Mouse (Mus musculus): ENCODE measurements around the gene Olfr982. TPM values are rescaled to one million over a fixed set of nuclear protein-coding genes. Genes with fewer than 3 reads are reported as not detected.

Olfr982 gene
- polyA plus RNA-seq (2015; fragmentation: Nextera tagmentation; extraction: Ambion mirVana): not detected in 2 replicates

GRCm38 (mm10) chr9:40073529-40073928 is at the start of gene Olfr982:
TSS of gene Olfr982 (plus strand) at chr9:40073829.
- WGBS: 77% methylated on average over 2 of the region's 2 CpGs
- no peak within 1 kb of the TSS for H3K9ac ChIP-seq (ENCODE audit: low read length)
- no peak within 1 kb of the TSS for H3K4me2 ChIP-seq (ENCODE audit: low read depth, low read length)
- no peak for ATAC-seq (ENCODE audit: low read depth)
- no peaks in the 10 kb centered on the region for H3K36me3 ChIP-seq (ENCODE audit: control insufficient read depth, insufficient read depth, low read length)
- no peaks in the 10 kb centered on the region for H3K4me1 ChIP-seq (replicated peaks; ENCODE audit: control insufficient read depth, insufficient read depth, low read length)
- no peaks in the 10 kb centered on the region for H3K9me3 ChIP-seq (ENCODE audit: control insufficient read depth, low read length)
- H3K27ac ChIP-seq (ENCODE audit: low read length): no peak within 1 kb of the TSS
- no peaks in the 10 kb centered on the region for H3K27me3 ChIP-seq (ENCODE audit: control insufficient read depth, insufficient read depth, low read depth, low read length)
- H3K4me3 ChIP-seq (ENCODE audit: low read length): no peak within 1 kb of the TSS

DNA sequence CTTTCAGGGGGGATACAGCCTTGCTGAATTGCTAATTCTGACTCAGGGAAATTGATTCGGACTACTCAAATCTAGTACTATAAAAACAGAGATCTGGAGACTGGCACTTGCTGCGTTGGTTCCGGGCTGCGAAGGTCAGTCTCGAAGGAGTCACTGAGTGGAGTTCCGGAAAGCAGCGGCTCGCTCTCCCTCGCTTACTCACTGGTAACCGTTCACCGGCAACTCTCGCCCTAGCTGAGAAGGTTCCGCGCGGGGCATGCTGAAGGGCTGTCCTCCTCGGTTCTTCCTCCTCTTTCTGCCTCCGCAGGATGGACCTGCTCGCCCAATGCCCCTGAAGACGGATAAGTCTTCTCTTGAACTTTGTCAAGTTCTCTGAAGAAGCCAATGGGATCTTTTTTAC is 23.5 kb upstream of the Olfr982 start:
- Histone ChIP-seq H3K36me3 (ENCODE audit: control insufficient read depth, insufficient read depth, low read length) (no peaks in the 10 kb centered on the region), H3K4me3 (ENCODE audit: low read length) (no peak overlapping the region), H3K9me3 (ENCODE audit: control insufficient read depth, low read length) (no peaks in the 10 kb centered on the region), H3K4me1 (replicated peaks; ENCODE audit: control insufficient read depth, insufficient read depth, low read length) (no peaks in the 10 kb centered on the region), H3K27ac (ENCODE audit: low read length) (no peak overlapping the region), H3K9ac (ENCODE audit: low read length) (no peak overlapping the region), H3K4me2 (ENCODE audit: low read depth, low read length) (no peak overlapping the region), H3K27me3 (ENCODE audit: control insufficient read depth, insufficient read depth, low read depth, low read length) (no peaks in the 10 kb centered on the region)
- ATAC-seq (ENCODE audit: low read depth): no peak
- WGBS: 92% methylated on average over 19 of the region's 19 CpGs

- Histone ChIP-seq H3K9ac (ENCODE audit: low read length) (no peak within 1 kb of the TSS), H3K27me3 (ENCODE audit: control insufficient read depth, insufficient read depth, low read depth, low read length) (no peaks in the 10 kb centered on the region), H3K9me3 (ENCODE audit: control insufficient read depth, low read length) (no peaks in the 10 kb centered on the region), H3K36me3 (ENCODE audit: control insufficient read depth, insufficient read depth, low read length) (no peaks in the 10 kb centered on the region), H3K4me2 (ENCODE audit: low read depth, low read length) (no peak within 1 kb of the TSS), H3K4me3 (ENCODE audit: low read length) (no peak within 1 kb of the TSS), H3K4me1 (replicated peaks; ENCODE audit: control insufficient read depth, insufficient read depth, low read length) (no peaks in the 10 kb centered on the region), H3K27ac (ENCODE audit: low read length) (no peak within 1 kb of the TSS)
- ATAC-seq (ENCODE audit: low read depth): no peak
- 77% methylated on average over 2 of the region's 2 CpGs for WGBS
Measured at GRCm38 (mm10) chr9:40093495-40093894, 19.9 kb downstream of the Olfr982 start, which contains the start of gene Olfr983. TSS of gene Olfr983 (minus strand) at chr9:40093595.

DNA sequence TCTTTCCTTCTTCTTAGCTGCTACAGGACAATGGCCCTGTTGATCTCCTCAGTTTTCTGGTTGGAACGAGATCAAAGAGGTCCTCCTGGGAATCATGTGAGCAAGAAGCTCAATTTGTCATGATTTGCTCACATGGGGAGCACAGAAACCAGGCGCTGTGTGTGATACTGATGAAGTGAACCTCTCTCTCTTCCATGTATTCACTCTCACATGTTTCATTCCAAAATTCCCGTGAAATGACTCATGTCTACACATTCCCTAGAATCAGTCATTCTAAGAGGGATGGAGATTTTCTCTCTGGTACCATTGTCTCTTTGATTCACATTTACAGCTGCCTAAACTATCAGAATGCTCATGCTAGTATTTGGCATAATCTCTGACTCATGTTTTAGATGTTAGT is 21.1 kb downstream of the Olfr982 start:
- no peaks in the 10 kb centered on the region for H3K36me3 ChIP-seq (ENCODE audit: control insufficient read depth, insufficient read depth, low read length)
- no peak overlapping the region for H3K4me3 ChIP-seq (ENCODE audit: low read length)
- no peak overlapping the region for H3K27ac ChIP-seq (ENCODE audit: low read length)
- H3K9me3 ChIP-seq (ENCODE audit: control insufficient read depth, low read length): no peaks in the 10 kb centered on the region
- H3K4me1 ChIP-seq (replicated peaks; ENCODE audit: control insufficient read depth, insufficient read depth, low read length): no peaks in the 10 kb centered on the region
- no peak overlapping the region for H3K9ac ChIP-seq (ENCODE audit: low read length)
- 59% methylated on average over 3 of the region's 3 CpGs for WGBS
- no peak overlapping the region for H3K4me2 ChIP-seq (ENCODE audit: low read depth, low read length)
- no peaks in the 10 kb centered on the region for H3K27me3 ChIP-seq (ENCODE audit: control insufficient read depth, insufficient read depth, low read depth, low read length)
- no peak for ATAC-seq (ENCODE audit: low read depth)

- Histone ChIP-seq H3K27ac (ENCODE audit: low read length) (no peak within 1 kb of the TSS), H3K4me2 (ENCODE audit: low read depth, low read length) (no peak within 1 kb of the TSS), H3K36me3 (ENCODE audit: control insufficient read depth, insufficient read depth, low read length) (no peaks in the 10 kb centered on the region), H3K9me3 (ENCODE audit: control insufficient read depth, low read length) (no peaks in the 10 kb centered on the region), H3K27me3 (ENCODE audit: control insufficient read depth, insufficient read depth, low read depth, low read length) (no peaks in the 10 kb centered on the region), H3K4me3 (ENCODE audit: low read length) (no peak within 1 kb of the TSS), H3K4me1 (replicated peaks; ENCODE audit: control insufficient read depth, insufficient read depth, low read length) (no peaks in the 10 kb centered on the region), H3K9ac (ENCODE audit: low read length) (no peak within 1 kb of the TSS)
- ATAC-seq (ENCODE audit: low read depth): no peak
- WGBS: 75% methylated on average over 2 of the region's 2 CpGs
Measured at GRCm38 (mm10) chr9:40114106-40114505, 40.5 kb downstream of the Olfr982 start, which contains the start of gene Olfr984. TSS of gene Olfr984 (minus strand) at chr9:40114206.

DNA sequence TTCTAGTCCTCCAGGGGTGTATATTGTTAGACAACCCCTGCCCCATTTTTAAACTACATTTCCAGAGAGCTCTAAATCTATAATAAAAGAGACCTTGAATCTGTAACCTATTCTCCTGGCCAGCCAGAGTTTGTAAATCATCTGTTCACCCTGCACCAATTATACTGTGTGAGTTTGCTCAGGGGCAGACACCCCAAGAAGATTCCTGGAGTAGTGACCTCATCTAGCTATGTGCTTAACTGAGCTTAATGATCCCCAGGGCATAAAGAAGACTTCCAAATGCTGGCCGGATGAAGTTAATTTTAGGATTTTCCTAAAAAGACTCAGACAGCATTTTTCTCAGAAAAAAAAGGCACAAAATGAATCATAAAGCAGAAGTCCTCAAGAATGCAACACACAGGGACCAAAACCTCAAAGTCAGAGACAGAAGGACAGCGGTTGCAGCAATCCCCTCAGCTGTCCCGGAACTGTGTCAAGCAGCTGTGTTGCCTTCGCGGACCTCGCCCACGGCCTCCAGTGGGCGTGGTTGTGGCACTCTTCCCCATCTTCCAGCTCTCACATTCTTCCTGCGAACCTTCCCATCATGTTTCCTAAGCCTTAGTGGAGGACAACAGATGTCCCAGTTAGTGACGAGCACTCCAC is 43.1 kb downstream of the Olfr982 start:
- no peaks in the 10 kb centered on the region for H3K27me3 ChIP-seq (ENCODE audit: control insufficient read depth, insufficient read depth, low read depth, low read length)
- H3K9ac ChIP-seq (ENCODE audit: low read length): no peak overlapping the region
- no peak overlapping the region for H3K27ac ChIP-seq (ENCODE audit: low read length)
- WGBS: 45% methylated on average over 10 of the region's 10 CpGs
- no peaks in the 10 kb centered on the region for H3K36me3 ChIP-seq (ENCODE audit: control insufficient read depth, insufficient read depth, low read length)
- no peak overlapping the region for H3K4me3 ChIP-seq (ENCODE audit: low read length)
- H3K4me1 ChIP-seq (replicated peaks; ENCODE audit: control insufficient read depth, insufficient read depth, low read length): no peaks in the 10 kb centered on the region
- ATAC-seq (ENCODE audit: low read depth): peak; percentile 79
- peak overlapping the region; percentile 5; the same call in 1 of the 2 replicates for H3K4me2 ChIP-seq (ENCODE audit: low read depth, low read length)
- no peaks in the 10 kb centered on the region for H3K9me3 ChIP-seq (ENCODE audit: control insufficient read depth, low read length)

GRCm38 (mm10) chr9:40117287-40117659 is 43.6 kb downstream of the Olfr982 start:
- Histone ChIP-seq H3K27ac (ENCODE audit: low read length) (no peak overlapping the region), H3K36me3 (ENCODE audit: control insufficient read depth, insufficient read depth, low read length) (no peaks in the 10 kb centered on the region), H3K4me3 (ENCODE audit: low read length) (no peak overlapping the region), H3K4me2 (ENCODE audit: low read depth, low read length) (peak overlapping the region; percentile 5; the same call in 1 of the 2 replicates), H3K9ac (ENCODE audit: low read length) (no peak overlapping the region), H3K4me1 (replicated peaks; ENCODE audit: control insufficient read depth, insufficient read depth, low read length) (no peaks in the 10 kb centered on the region), H3K27me3 (ENCODE audit: control insufficient read depth, insufficient read depth, low read depth, low read length) (no peaks in the 10 kb centered on the region), H3K9me3 (ENCODE audit: control insufficient read depth, low read length) (no peaks in the 10 kb centered on the region)
- ATAC-seq (ENCODE audit: low read depth): no peak; the same call in 1 of the 2 replicates
- 58% methylated on average over 5 of the region's 5 CpGs for WGBS

Other genes starting within 250 kb of the Olfr982 start
- gene Olfr971, start 237.0 kb upstream of the Olfr982 start, polyA plus RNA-seq (2015; fragmentation: Nextera tagmentation; extraction: Ambion mirVana): not detected in 2 replicates
- not detected in 2 replicates for gene Olfr972, start 207.4 kb upstream of the Olfr982 start, polyA plus RNA-seq (2015; fragmentation: Nextera tagmentation; extraction: Ambion mirVana)
- not detected in 2 replicates for gene Olfr229, start 166.5 kb upstream of the Olfr982 start, polyA plus RNA-seq (2015; fragmentation: Nextera tagmentation; extraction: Ambion mirVana)
- gene Olfr974, start 136.3 kb upstream of the Olfr982 start, polyA plus RNA-seq (2015; fragmentation: Nextera tagmentation; extraction: Ambion mirVana): not detected in 2 replicates
- gene Olfr975, start 121.8 kb upstream of the Olfr982 start, polyA plus RNA-seq (2015; fragmentation: Nextera tagmentation; extraction: Ambion mirVana): not detected in 2 replicates
- not detected in 2 replicates for gene Olfr976, start 112.7 kb upstream of the Olfr982 start, polyA plus RNA-seq (2015; fragmentation: Nextera tagmentation; extraction: Ambion mirVana)
- not detected in 2 replicates for gene Olfr978, start 81.7 kb upstream of the Olfr982 start, polyA plus RNA-seq (2015; fragmentation: Nextera tagmentation; extraction: Ambion mirVana)
- gene Olfr979, start 70.4 kb upstream of the Olfr982 start, polyA plus RNA-seq (2015; fragmentation: Nextera tagmentation; extraction: Ambion mirVana): not detected in 2 replicates
- gene Olfr980, start 64.2 kb upstream of the Olfr982 start, polyA plus RNA-seq (2015; fragmentation: Nextera tagmentation; extraction: Ambion mirVana): not detected in 2 replicates
- not detected in 2 replicates for gene Olfr981, start 52.4 kb upstream of the Olfr982 start, polyA plus RNA-seq (2015; fragmentation: Nextera tagmentation; extraction: Ambion mirVana)
- not detected in 2 replicates for gene Olfr983, start 19.8 kb downstream of the Olfr982 start, polyA plus RNA-seq (2015; fragmentation: Nextera tagmentation; extraction: Ambion mirVana)
- not detected in 2 replicates for gene Olfr984, start 40.4 kb downstream of the Olfr982 start, polyA plus RNA-seq (2015; fragmentation: Nextera tagmentation; extraction: Ambion mirVana)
- gene Olfr985, start 56.4 kb downstream of the Olfr982 start, polyA plus RNA-seq (2015; fragmentation: Nextera tagmentation; extraction: Ambion mirVana): not detected in 2 replicates
- not detected in 2 replicates for gene Tmem225, start 74.3 kb downstream of the Olfr982 start, polyA plus RNA-seq (2015; fragmentation: Nextera tagmentation; extraction: Ambion mirVana)
- not detected in 2 replicates for gene Olfr986, start 107.1 kb downstream of the Olfr982 start, polyA plus RNA-seq (2015; fragmentation: Nextera tagmentation; extraction: Ambion mirVana)
- gene Zfp202, start 118.5 kb downstream of the Olfr982 start, polyA plus RNA-seq (2015; fragmentation: Nextera tagmentation; extraction: Ambion mirVana): 3.1 and 3.7 TPM in 2 replicates
- 9.1 and 11.3 TPM in 2 replicates for gene Scn3b, start 195.4 kb downstream of the Olfr982 start, polyA plus RNA-seq (2015; fragmentation: Nextera tagmentation; extraction: Ambion mirVana)

Data from lung, embryonic 16.5 days (tissue).